Mouse (Mus musculus): ENCODE measurements at regions not wholly inside any gene's neighbourhood (a gene's known extent, or its start where the extent isn't known, plus 50 kb on each side); places are given as distances from the start of the nearest gene placed in this dataset.

GRCm38 (mm10) chr3:65457931-65458330, 65.5 kb upstream of the Ssr3 start:
- TF ChIP-seq MAFK (IDR thresholded peaks at IDR 0.05; ENCODE audit: insufficient read depth, low read depth, low read length) (no peak), ZNF384 (IDR thresholded peaks at IDR 0.05; ENCODE audit: low read depth, low read length) (no peak), HCFC1 (IDR thresholded peaks at IDR 0.05; ENCODE audit: borderline replicate concordance, insufficient read depth, low read length) (no peak), ZC3H11A (IDR thresholded peaks at IDR 0.05; ENCODE audit: borderline replicate concordance, low read depth, low read length) (no peak), CHD2 (IDR thresholded peaks at IDR 0.05; ENCODE audit: low read depth, low read length) (no peak)
- in situ Hi-C loops (cut with MboI; ENCODE audit: low sequenced_read_pairs in 2 of 2, unreplicated experiment in 2 of 2), result no loop called here
- no peak for DNase-seq (ENCODE audit: low read depth, low spot score)
- no peak overlapping the region for H3K27ac ChIP-seq (ENCODE audit: insufficient read depth, low read depth, low read length, poor library complexity, severe bottlenecking)
- no peaks in the 10 kb centered on the region for H3K36me3 ChIP-seq (ENCODE audit: control insufficient read depth, insufficient read depth, low read length, poor library complexity, severe bottlenecking)
- H3K9me3 ChIP-seq (ENCODE audit: control insufficient read depth, insufficient read depth, low read depth, low read length), result no peaks in the 10 kb centered on the region
- peaks cover 3 to 7% of the 10 kb centered on the region in 2 experiments; a peak in 1 of 4 replicates for H3K4me1 ChIP-seq (ENCODE audit: control insufficient read depth in 2 of 2, insufficient read depth in 2 of 2, low read length in 2 of 2, poor library complexity in 1 of 2)
- no peak overlapping the region for H3K9ac ChIP-seq (ENCODE audit: insufficient read depth, low read depth, low read length, poor library complexity, severe bottlenecking)
- no peak overlapping the region for H3K4me3 ChIP-seq (ENCODE audit: insufficient read depth in 1 of 2, low read depth in 1 of 2, low read length in 2 of 2, poor library complexity in 1 of 2, severe bottlenecking in 1 of 2)

- in situ Hi-C loops (cut with MboI; ENCODE audit: low sequenced_read_pairs in 2 of 2, unreplicated experiment in 2 of 2), result no loop called here
Observed at GRCm38 (mm10) chr3:65455597-65456284, 63.3 kb upstream of the Ssr3 start.

GRCm38 (mm10) chr3:65454301-65454700, 61.9 kb upstream of the Ssr3 start:
- H3K36me3 ChIP-seq (ENCODE audit: control insufficient read depth, insufficient read depth, low read length, poor library complexity, severe bottlenecking), result no peaks in the 10 kb centered on the region
- no peaks in the 10 kb centered on the region for H3K9me3 ChIP-seq (ENCODE audit: control insufficient read depth, insufficient read depth, low read depth, low read length)
- in situ Hi-C loops (cut with MboI; ENCODE audit: low sequenced_read_pairs in 2 of 2, unreplicated experiment in 2 of 2), result no loop called here
- H3K27ac ChIP-seq (ENCODE audit: insufficient read depth, low read depth, low read length, poor library complexity, severe bottlenecking), result no peak overlapping the region
- H3K9ac ChIP-seq (ENCODE audit: insufficient read depth, low read depth, low read length, poor library complexity, severe bottlenecking), result no peak overlapping the region
- TF ChIP-seq ZC3H11A (IDR thresholded peaks at IDR 0.05; ENCODE audit: borderline replicate concordance, low read depth, low read length) (no peak), ZNF384 (IDR thresholded peaks at IDR 0.05; ENCODE audit: low read depth, low read length) (no peak), CHD2 (IDR thresholded peaks at IDR 0.05; ENCODE audit: low read depth, low read length) (no peak), HCFC1 (IDR thresholded peaks at IDR 0.05; ENCODE audit: borderline replicate concordance, insufficient read depth, low read length) (no peak), MAFK (IDR thresholded peaks at IDR 0.05; ENCODE audit: insufficient read depth, low read depth, low read length) (no peak)
- DNase-seq (ENCODE audit: low read depth, low spot score), result no peak
- H3K4me1 ChIP-seq (ENCODE audit: control insufficient read depth in 2 of 2, insufficient read depth in 2 of 2, low read length in 2 of 2, poor library complexity in 1 of 2), result peaks cover 3 to 7% of the 10 kb centered on the region in 2 experiments; a peak in 1 of 4 replicates
- no peak overlapping the region for H3K4me3 ChIP-seq (ENCODE audit: insufficient read depth in 1 of 2, low read depth in 1 of 2, low read length in 2 of 2, poor library complexity in 1 of 2, severe bottlenecking in 1 of 2)

More at GRCm38 (mm10) chr3:65455597-65456284, 63.3 kb upstream of the Ssr3 start:
- Histone ChIP-seq H3K27ac (ENCODE audit: insufficient read depth, low read depth, low read length, poor library complexity, severe bottlenecking) (no peak overlapping the region), H3K36me3 (ENCODE audit: control insufficient read depth, insufficient read depth, low read length, poor library complexity, severe bottlenecking) (no peaks in the 10 kb centered on the region), H3K9ac (ENCODE audit: insufficient read depth, low read depth, low read length, poor library complexity, severe bottlenecking) (peak overlapping the region; percentile 12; the same call in 1 of the 2 replicates), H3K4me1 (ENCODE audit: control insufficient read depth in 2 of 2, insufficient read depth in 2 of 2, low read length in 2 of 2, poor library complexity in 1 of 2) (peaks cover 3 to 7% of the 10 kb centered on the region in 2 experiments; a peak in 1 of 4 replicates), H3K4me3 (ENCODE audit: insufficient read depth in 1 of 2, low read depth in 1 of 2, low read length in 2 of 2, poor library complexity in 1 of 2, severe bottlenecking in 1 of 2) (peak overlapping the region; percentile 52 to 72), H3K9me3 (ENCODE audit: control insufficient read depth, insufficient read depth, low read depth, low read length) (no peaks in the 10 kb centered on the region)
- DNase-seq (ENCODE audit: low read depth, low spot score), result no peak
- TF ChIP-seq HCFC1 (IDR thresholded peaks at IDR 0.05; ENCODE audit: borderline replicate concordance, insufficient read depth, low read length) (no peak), ZNF384 (IDR thresholded peaks at IDR 0.05; ENCODE audit: low read depth, low read length) (no peak), MAFK (IDR thresholded peaks at IDR 0.05; ENCODE audit: insufficient read depth, low read depth, low read length) (peak; percentile 70; the same call in 1 of the 2 replicates), ZC3H11A (IDR thresholded peaks at IDR 0.05; ENCODE audit: borderline replicate concordance, low read depth, low read length) (no peak)

GRCm38 (mm10) chr3:65449176-65449575, 56.8 kb upstream of the Ssr3 start:
- no peak overlapping the region for H3K4me3 ChIP-seq (ENCODE audit: insufficient read depth in 1 of 2, low read depth in 1 of 2, low read length in 2 of 2, poor library complexity in 1 of 2, severe bottlenecking in 1 of 2)
- H3K4me1 ChIP-seq (ENCODE audit: control insufficient read depth in 2 of 2, insufficient read depth in 2 of 2, low read length in 2 of 2, poor library complexity in 1 of 2), result peaks cover 2 to 3% of the 10 kb centered on the region in 2 experiments; a peak in 1 of 4 replicates
- no peak overlapping the region for H3K9ac ChIP-seq (ENCODE audit: insufficient read depth, low read depth, low read length, poor library complexity, severe bottlenecking)
- H3K27ac ChIP-seq (ENCODE audit: insufficient read depth, low read depth, low read length, poor library complexity, severe bottlenecking), result no peak overlapping the region
- H3K9me3 ChIP-seq (ENCODE audit: control insufficient read depth, insufficient read depth, low read depth, low read length), result no peaks in the 10 kb centered on the region
- TF ChIP-seq ZNF384 (IDR thresholded peaks at IDR 0.05; ENCODE audit: low read depth, low read length), result no peak
- DNase-seq (ENCODE audit: low read depth, low spot score), result no peak
- H3K36me3 ChIP-seq (ENCODE audit: control insufficient read depth, insufficient read depth, low read length, poor library complexity, severe bottlenecking), result no peaks in the 10 kb centered on the region
- in situ Hi-C loops (cut with MboI; ENCODE audit: low sequenced_read_pairs in 2 of 2, unreplicated experiment in 2 of 2), result no loop called here

GRCm38 (mm10) chr3:65443701-65444100, 51.3 kb upstream of the Ssr3 start:
- Histone ChIP-seq H3K4me3 (ENCODE audit: insufficient read depth in 1 of 2, low read depth in 1 of 2, low read length in 2 of 2, poor library complexity in 1 of 2, severe bottlenecking in 1 of 2) (no peak overlapping the region), H3K36me3 (ENCODE audit: control insufficient read depth, insufficient read depth, low read length, poor library complexity, severe bottlenecking) (no peaks in the 10 kb centered on the region), H3K4me1 (ENCODE audit: control insufficient read depth in 2 of 2, insufficient read depth in 2 of 2, low read length in 2 of 2, poor library complexity in 1 of 2) (no peaks in the 10 kb centered on the region), H3K27ac (ENCODE audit: insufficient read depth, low read depth, low read length, poor library complexity, severe bottlenecking) (no peak overlapping the region), H3K9me3 (ENCODE audit: control insufficient read depth, insufficient read depth, low read depth, low read length) (no peaks in the 10 kb centered on the region), H3K9ac (ENCODE audit: insufficient read depth, low read depth, low read length, poor library complexity, severe bottlenecking) (no peak overlapping the region)
- no peak for DNase-seq (ENCODE audit: low read depth, low spot score)
- no peak for TF ChIP-seq CHD2 (IDR thresholded peaks at IDR 0.05; ENCODE audit: low read depth, low read length)
- no peak for TF ChIP-seq ZNF384 (IDR thresholded peaks at IDR 0.05; ENCODE audit: low read depth, low read length)
- no peak for TF ChIP-seq ZC3H11A (IDR thresholded peaks at IDR 0.05; ENCODE audit: borderline replicate concordance, low read depth, low read length)
- TF ChIP-seq MAFK (IDR thresholded peaks at IDR 0.05; ENCODE audit: insufficient read depth, low read depth, low read length), result no peak
- no peak for TF ChIP-seq HCFC1 (IDR thresholded peaks at IDR 0.05; ENCODE audit: borderline replicate concordance, insufficient read depth, low read length)
- in situ Hi-C loops (cut with MboI; ENCODE audit: low sequenced_read_pairs in 2 of 2, unreplicated experiment in 2 of 2), result no loop called here
